In the genomic region with DNA sequence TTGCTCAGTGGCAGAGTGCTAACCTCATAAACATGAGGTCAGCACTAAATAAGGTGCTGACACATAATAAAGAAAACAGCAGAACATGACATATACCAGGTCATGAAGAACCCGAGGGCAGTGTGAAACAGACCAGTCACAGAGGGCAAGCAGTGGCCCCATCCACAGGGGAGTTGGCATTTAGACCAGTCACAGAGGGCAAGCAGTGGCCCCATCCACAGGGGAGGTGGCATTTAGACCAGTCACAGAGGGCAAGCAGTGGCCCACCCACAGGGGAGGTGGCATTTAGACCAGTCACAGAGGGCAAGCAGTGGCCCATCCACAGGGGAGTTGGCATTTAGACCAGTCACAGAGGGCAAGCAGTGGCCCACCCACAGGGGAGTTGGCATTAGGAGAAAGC, we compare ENCODE assay signal across 10 mouse cellular contexts. TPM values are rescaled to one million over a fixed set of nuclear protein-coding genes. Genes with fewer than 3 reads are reported as not detected.
DNase-seq lines count a peak whose midpoint lies in the region; ATAC-seq and TF ChIP-seq lines count a peak whose summit lies in the region.
"Not testable (repeated sequence)": the region's sequence is repeated elsewhere in the genome, so short reads cannot be mapped to it uniquely, and the experiment has no call there.
"Had no signal": no experiment of that assay in that cellular context is flagged by ENCODE, and none has a peak within 500 bp of the region (broad histone marks: within the 10 kb centered on the region; RNA-seq: fewer than 3 reads in every experiment).

No protein-coding gene starts in this region.

- H3K27me3 ChIP-seq in intestine, postnatal 0 days (replicated peaks; ENCODE audit: control insufficient read depth, insufficient read depth, low read length); kidney, adult 2 months (replicated peaks; ENCODE audit: control insufficient read depth, insufficient read depth, low read length): not testable (repeated sequence)

- H3K9ac ChIP-seq in intestine, postnatal 0 days (ENCODE audit: low read depth, low read length), result not testable (repeated sequence)

- ATAC-seq in intestine, postnatal 0 days, result peak; percentile 36; the same call in 1 of the 2 replicates

- TF ChIP-seq CTCF in gastrocnemius, adult 2 months (IDR thresholded peaks at IDR 0.05); intestine, postnatal 0 days (IDR thresholded peaks at IDR 0.05; ENCODE audit: low read depth); kidney, adult 2 months (conservative IDR thresholded peaks at IDR 0.05; ENCODE audit: insufficient read depth, insufficient read length, low read depth, low read length): not testable (repeated sequence)

- not testable (repeated sequence) for H3K9me3 ChIP-seq in intestine, postnatal 0 days (ENCODE audit: control insufficient read depth)

- peak; percentile 61 for DNase-seq in adipocyte (ENCODE audit: low spot score)
- peak; percentile 68 for DNase-seq in adrenal gland, postnatal 14 days
- not testable (repeated sequence) for DNase-seq in gastrocnemius, adult 2 months
- DNase-seq in kidney, adult 2 months, result peak; percentile 66
- DNase-seq in kidney, postnatal 10 days, result peak; percentile 19
- peak; percentile 41 to 61 for DNase-seq in kidney, postnatal 36 days

- TF ChIP-seq POLR2A in kidney, adult 2 months (IDR thresholded peaks at IDR 0.05; ENCODE audit: low read depth, low read length), result not testable (repeated sequence)

- not testable (repeated sequence) for H3K4me1 ChIP-seq in intestine, postnatal 0 days (replicated peaks; ENCODE audit: control insufficient read depth, insufficient read depth, low read length); kidney, adult 2 months (ENCODE audit: control insufficient read depth, insufficient read depth, low read length)

- H3K4me3 ChIP-seq in gastrocnemius, adult 2 months; intestine, postnatal 0 days (ENCODE audit: low read depth, low read length); kidney, adult 2 months (ENCODE audit: insufficient read depth, low read depth, low read length): not testable (repeated sequence)

- intact Hi-C loops in gastrocnemius, adult 2 months (cut with DNase I), result not testable (repeated sequence)

- H3K4me2 ChIP-seq in intestine, postnatal 0 days (replicated peaks; ENCODE audit: low read depth), result not testable (repeated sequence)

- WGBS in intestine, postnatal 0 days, result 70% methylated on average over 1 of the region's 1 CpGs
- WGBS in kidney, adult 2 months, result 50% methylated on average over 1 of the region's 1 CpGs

- peak overlapping the region; percentile 25; the same call in 1 of the 2 replicates for H3K27ac ChIP-seq in gastrocnemius, adult 2 months
- not testable (repeated sequence) for H3K27ac ChIP-seq in intestine, postnatal 0 days (ENCODE audit: low read depth, low read length); kidney, adult 2 months (ENCODE audit: insufficient read depth, low read depth, low read length)

- H3K36me3 ChIP-seq in intestine, postnatal 0 days (ENCODE audit: control insufficient read depth, insufficient read depth), result peaks cover 38% of the 10 kb centered on the region
- H3K36me3 ChIP-seq in kidney, adult 2 months (ENCODE audit: control insufficient read depth, insufficient read depth, low read length), result not testable (repeated sequence)

RNA-seq across cellular contexts. Expression of a gene that starts 19.9 kb away (rescaled TPM):
- total RNA-seq in adrenal gland, postnatal 14 days (2021), result 120 and 127 TPM in 2 replicates
- 100 to 1,000 TPM; 157 to 173 TPM for total RNA-seq in gastrocnemius, adult 2 months (2021)
- 31.0 and 31.9 TPM in 2 replicates for polyA plus RNA-seq in intestine, postnatal 0 days (2015; fragmentation: Nextera tagmentation; extraction: Ambion mirVana)
- polyA plus RNA-seq in kidney, adult 2 months (2012; rRNA removed), result 69.7 and 72.9 TPM in 2 replicates

RNA-seq across cellular contexts. Expression of a gene that starts 20.0 kb away (rescaled TPM):
- total RNA-seq in adrenal gland, postnatal 14 days (2021), result 27.0 and 29.8 TPM in 2 replicates
- 10 to 100 TPM; 29.7 to 34.0 TPM for total RNA-seq in gastrocnemius, adult 2 months (2021)
- 17.7 and 20.6 TPM in 2 replicates for polyA plus RNA-seq in intestine, postnatal 0 days (2015; fragmentation: Nextera tagmentation; extraction: Ambion mirVana)
- 13.6 and 13.8 TPM in 2 replicates for polyA plus RNA-seq in kidney, adult 2 months (2012; rRNA removed)

RNA-seq across cellular contexts. Expression of a gene that starts 50.0 kb away (rescaled TPM):
- total RNA-seq in adrenal gland, postnatal 14 days (2021), result 4.7 and 5.4 TPM in 2 replicates
- under 1 TPM; 0.06 to 0.10 TPM for total RNA-seq in gastrocnemius, adult 2 months (2021)
- polyA plus RNA-seq in intestine, postnatal 0 days (2015; fragmentation: Nextera tagmentation; extraction: Ambion mirVana), result 0.23 and 0.29 TPM in 2 replicates
- polyA plus RNA-seq in kidney, adult 2 months (2012; rRNA removed), result 0.14 and 0.30 TPM in 2 replicates
- polyA plus RNA-seq: activated CD4-positive, CD25-positive, alpha-beta regulatory T cell, adult 4 months; CD4-positive, CD25-positive, alpha-beta regulatory T cell, adult 4 months; G1E had no signal

RNA-seq across cellular contexts. Expression of a gene that starts 54.6 kb away (rescaled TPM):
- total RNA-seq in adrenal gland, postnatal 14 days (2021), result 21.5 and 23.8 TPM in 2 replicates
- 1 to 10 TPM; 7.6 to 7.8 TPM for total RNA-seq in gastrocnemius, adult 2 months (2021)
- polyA plus RNA-seq in intestine, postnatal 0 days (2015; fragmentation: Nextera tagmentation; extraction: Ambion mirVana), result 4.7 and 5.4 TPM in 2 replicates
- 8.2 and 8.4 TPM in 2 replicates for polyA plus RNA-seq in kidney, adult 2 months (2012; rRNA removed)

RNA-seq across cellular contexts. Expression of a gene that starts 54.8 kb away (rescaled TPM):
- total RNA-seq in adrenal gland, postnatal 14 days (2021), result 20.1 and 21.3 TPM in 2 replicates
- total RNA-seq in gastrocnemius, adult 2 months (2021), result 1 to 10 TPM; 6.7 to 7.5 TPM
- polyA plus RNA-seq in intestine, postnatal 0 days (2015; fragmentation: Nextera tagmentation; extraction: Ambion mirVana), result 4.5 and 4.7 TPM in 2 replicates
- polyA plus RNA-seq in kidney, adult 2 months (2012; rRNA removed), result 8.3 and 9.5 TPM in 2 replicates
